Mouse (Mus musculus): ENCODE measurements around the gene Chn1.

DNA sequence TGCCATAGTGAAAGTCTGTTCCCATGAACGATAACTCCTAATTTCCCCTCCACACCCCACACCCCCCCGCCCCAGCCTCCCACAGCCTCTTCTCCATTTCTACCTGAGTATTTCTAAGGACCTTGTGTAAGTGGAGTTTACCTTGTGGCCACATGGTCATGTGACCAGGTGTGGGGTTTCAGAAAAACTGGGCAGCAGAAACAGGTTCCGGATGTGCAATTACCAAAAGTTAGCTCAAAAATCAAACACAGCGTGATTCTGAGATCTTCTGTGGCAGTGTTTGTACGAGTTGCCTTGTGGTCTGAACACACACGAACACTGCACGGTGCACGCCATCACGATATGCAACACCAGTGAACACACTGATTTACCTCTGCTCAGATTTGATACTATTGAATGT, 212.5 kb downstream of the Chn1 start:
- TF ChIP-seq CTCF (conservative IDR thresholded peaks at IDR 0.05; ENCODE audit: insufficient read depth, insufficient read length, low read depth, low read length) (no peak), POLR2A (IDR thresholded peaks at IDR 0.05; ENCODE audit: low read depth, low read length) (no peak)

Data from kidney, adult 2 months (tissue).